Mouse (Mus musculus) testis, adult 2 months (tissue): Measurements from ENCODE around the gene Psmc4.

ENCODE experiments used
- CTCF ChIP-seq: fragments of 200-500 bp; IDR thresholded peaks from 2 replicates; pipeline ENCODE4 v1.5.1; 2012; ENCODE audit warnings: low read depth, mild to moderate bottlenecking, inconsistent platforms, low read length, moderate library complexity; ENCODE audit not compliant: control insufficient read depth, insufficient read depth, insufficient replicate concordance
- POLR2A ChIP-seq: fragments of 200-500 bp; IDR thresholded peaks from 2 replicates; pipeline ENCODE4 v1.6.1; 2012; ENCODE audit warnings: low read depth, mild to moderate bottlenecking, inconsistent platforms, low read length, moderate library complexity; ENCODE audit not compliant: control insufficient read depth

DNA sequence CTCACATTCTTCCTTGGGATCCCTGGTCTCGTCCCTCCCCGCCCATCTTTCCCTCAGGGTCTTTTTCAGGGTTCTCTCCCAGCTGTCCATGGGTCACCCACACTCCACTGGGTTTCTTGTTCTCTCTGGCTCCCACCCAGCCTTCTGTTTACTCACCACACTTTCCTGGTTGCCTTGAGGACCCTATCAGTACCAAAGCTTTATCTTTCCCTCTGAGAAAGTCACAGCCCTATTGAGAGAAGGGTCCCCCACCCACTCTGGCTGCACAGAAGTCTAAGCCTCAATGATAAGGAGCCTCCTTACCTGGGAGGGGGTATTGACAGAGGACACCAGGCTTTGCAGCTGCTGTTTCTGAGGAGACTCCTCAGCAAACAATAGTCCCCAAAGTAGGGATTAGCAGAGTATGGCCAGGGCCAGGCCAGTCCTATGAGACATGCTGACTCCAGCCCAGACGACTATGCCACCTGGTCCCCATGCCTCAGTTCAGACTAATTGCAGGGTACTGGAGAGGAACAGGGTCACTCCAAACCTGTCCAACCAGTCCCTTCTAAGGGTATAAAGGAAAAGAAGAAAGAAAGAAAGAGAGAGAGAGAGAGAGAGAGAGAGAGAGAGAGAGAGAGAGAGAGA is 19.8 kb upstream of the Psmc4 start:
- TF ChIP-seq CTCF (no peak), POLR2A (no peak)
